Mouse (Mus musculus) midbrain, embryonic 13.5 days (tissue): ENCODE data around the gene Rsph6a. TPM values are rescaled to one million over a fixed set of nuclear protein-coding genes. Genes with fewer than 3 reads are reported as not detected.

Experiments
- ATAC-seq: fragments of 200-750 bp; cut with Nextera tagmentation; 2 replicates; pipeline ENCODE4 v1.8.0; 2017; ENCODE audit warnings: mild to moderate bottlenecking, moderate TSS enrichment, moderate library complexity
- H3K27ac ChIP-seq: fragments of 300-500 bp; sonication (generic); 2 replicates; pipeline ENCODE4 v1.5.1; 2015; ENCODE audit warnings: inconsistent platforms, mild to moderate bottlenecking, moderate library complexity
- H3K27me3 ChIP-seq: fragments of 300-500 bp; sonication (generic); 2 replicates; pipeline ENCODE4 v1.6.1; 2015; ENCODE audit warnings: mild to moderate bottlenecking, inconsistent platforms
- H3K36me3 ChIP-seq: fragments of 300-500 bp; sonication (generic); 2 replicates; pipeline ENCODE4 v1.6.1; 2015; ENCODE audit warnings: mild to moderate bottlenecking, inconsistent platforms
- H3K4me1 ChIP-seq: fragments of 300-500 bp; sonication (generic); replicated peaks from 2 replicates; pipeline ENCODE4 v1.6.1; 2015; ENCODE audit warnings: inconsistent platforms
- H3K4me2 ChIP-seq: fragments of 300-500 bp; sonication (generic); replicated peaks from 2 replicates; pipeline ENCODE4 v1.6.1; 2015; ENCODE audit warnings: moderate library complexity, mild to moderate bottlenecking, inconsistent platforms
- H3K4me3 ChIP-seq: fragments of 300-500 bp; sonication (generic); replicated peaks from 2 replicates; pipeline ENCODE4 v1.5.1; 2015; ENCODE audit warnings: mild to moderate bottlenecking, inconsistent platforms
- H3K9ac ChIP-seq: fragments of 300-500 bp; sonication (generic); replicated peaks from 2 replicates; pipeline ENCODE4 v1.6.1; 2015; ENCODE audit warnings: mild to moderate bottlenecking, inconsistent platforms
- H3K9me3 ChIP-seq: fragments of 300-500 bp; sonication (generic); 2 replicates; pipeline ENCODE4 v1.6.1; 2016; ENCODE audit warnings: mild to moderate bottlenecking, inconsistent platforms
- WGBS: fragments of 180-500 bp; shearing (Covaris S2); methylation state at CpG from one replicate; pipeline ENCODE4 v1.1.7; 2015; 5-methylcytosine and 5-hydroxymethylcytosine counted together
- polyA plus RNA-seq: library from polyadenylated mRNA; unstranded; fragments of >200 nt; fragmentation: Nextera tagmentation; extraction: Ambion mirVana; gene quantifications from 2 replicates; pipeline ENCODE4 v1.2.1, GENCODE M21; 2015

The Rsph6a gene
- polyA plus RNA-seq, 1 experiment from 2014 or later = 0.09 TPM

- no peaks in the 10 kb centered on the region for H3K27me3 ChIP-seq
- H3K4me1 ChIP-seq = peaks cover 22% of the 10 kb centered on the region
- no peaks in the 10 kb centered on the region for H3K9me3 ChIP-seq
- 83% methylated on average over 9 of the region's 9 CpGs for WGBS
- H3K36me3 ChIP-seq = peaks cover 9% of the 10 kb centered on the region
- ATAC-seq = no peak
- H3K4me3 ChIP-seq = no peak overlapping the region
- H3K9ac ChIP-seq = no peak overlapping the region
- no peak overlapping the region for H3K4me2 ChIP-seq
- H3K27ac ChIP-seq = no peak overlapping the region
These were observed 19.0 kb downstream of the Rsph6a start for GRCm38 (mm10) chr7:19073504-19073903.

GRCm38 (mm10) chr7:19074494-19074893 is 20.0 kb downstream of the Rsph6a start:
- 95% methylated on average over 6 of the region's 6 CpGs for WGBS
- no peak overlapping the region for H3K4me2 ChIP-seq
- H3K4me1 ChIP-seq = peaks cover 22% of the 10 kb centered on the region

GRCm38 (mm10) chr7:19075231-19075630 is 20.7 kb downstream of the Rsph6a start:
- Histone ChIP-seq H3K27ac (0 out of 2 replicates have a peak overlapping the region, but pooled peaks have one; percentile 2), H3K9ac (peak overlapping the region; percentile 3; the same call in 1 of the 2 replicates)

More at GRCm38 (mm10) chr7:19074494-19074893, 20.0 kb downstream of the Rsph6a start:
- no peak for ATAC-seq
- no peaks in the 10 kb centered on the region for H3K9me3 ChIP-seq
- H3K27ac ChIP-seq = no peak overlapping the region
- no peak overlapping the region for H3K9ac ChIP-seq
- peaks cover 19% of the 10 kb centered on the region for H3K36me3 ChIP-seq
- no peaks in the 10 kb centered on the region for H3K27me3 ChIP-seq
- H3K4me3 ChIP-seq = no peak overlapping the region

GRCm38 (mm10) chr7:19075723-19076585 is 21.5 kb downstream of the Rsph6a start, which contains the start of gene Dmwd:
Gene Dmwd, plus strand, starts transcription at chr7:19076227.
- Histone ChIP-seq H3K9me3 (no peaks in the 10 kb centered on the region), H3K4me2 (peak within 1 kb of the TSS; percentile 90), H3K27ac (peak within 1 kb of the TSS; percentile 79), H3K27me3 (no peaks in the 10 kb centered on the region), H3K4me1 (peaks cover 22% of the 10 kb centered on the region), H3K36me3 (peaks cover 33% of the 10 kb centered on the region), H3K4me3 (peak within 1 kb of the TSS; percentile 76), H3K9ac (peak within 1 kb of the TSS; percentile 97)
- ATAC-seq = peak; percentile 99
- WGBS = 1% methylated on average over 81 of the region's 91 CpGs

More at GRCm38 (mm10) chr7:19075231-19075630, 20.7 kb downstream of the Rsph6a start:
- Histone ChIP-seq H3K4me1 (peaks cover 22% of the 10 kb centered on the region), H3K4me2 (peak overlapping the region; percentile 90), H3K9me3 (no peaks in the 10 kb centered on the region), H3K36me3 (peaks cover 26% of the 10 kb centered on the region), H3K27me3 (no peaks in the 10 kb centered on the region), H3K4me3 (peak overlapping the region; percentile 76)
- 62% methylated on average over 5 of the region's 5 CpGs for WGBS
- ATAC-seq = 0 out of 2 replicates have a peak, but pooled peaks have one; percentile 8

GRCm38 (mm10) chr7:19076586-19076991 is 22.1 kb downstream of the Rsph6a start:
- no peaks in the 10 kb centered on the region for H3K9me3 ChIP-seq
- H3K36me3 ChIP-seq = peaks cover 40% of the 10 kb centered on the region
- under 1% methylated on average over 22 of the region's 22 CpGs for WGBS
- no peak; the same call in 1 of the 2 replicates for ATAC-seq
- H3K4me3 ChIP-seq = peak overlapping the region; percentile 76
- peak overlapping the region; percentile 90 for H3K4me2 ChIP-seq
- H3K9ac ChIP-seq = peak overlapping the region; percentile 97
- peaks cover 22% of the 10 kb centered on the region for H3K4me1 ChIP-seq
- H3K27me3 ChIP-seq = no peaks in the 10 kb centered on the region
- H3K27ac ChIP-seq = peak overlapping the region; percentile 79

- Histone ChIP-seq H3K4me3 (peak overlapping the region; percentile 76), H3K27me3 (no peaks in the 10 kb centered on the region), H3K9ac (peak overlapping the region; percentile 97; the same call in 1 of the 2 replicates), H3K36me3 (peaks cover 52% of the 10 kb centered on the region), H3K9me3 (no peaks in the 10 kb centered on the region), H3K27ac (no peak overlapping the region), H3K4me2 (peak overlapping the region; percentile 90), H3K4me1 (peaks cover 22% of the 10 kb centered on the region)
- WGBS = 75% methylated on average over 14 of the region's 14 CpGs
- ATAC-seq = no peak
These were observed 23.3 kb downstream of the Rsph6a start for GRCm38 (mm10) chr7:19077761-19078160.

GRCm38 (mm10) chr7:19078732-19079131 is 24.2 kb downstream of the Rsph6a start:
- H3K36me3 ChIP-seq = peaks cover 60% of the 10 kb centered on the region
- ATAC-seq = no peak
- H3K4me1 ChIP-seq = peaks cover 29% of the 10 kb centered on the region
- no peak overlapping the region for H3K9ac ChIP-seq
- 87% methylated on average over 3 of the region's 3 CpGs for WGBS
- no peak overlapping the region for H3K4me2 ChIP-seq
- no peak overlapping the region for H3K4me3 ChIP-seq
- no peaks in the 10 kb centered on the region for H3K9me3 ChIP-seq
- no peaks in the 10 kb centered on the region for H3K27me3 ChIP-seq
- H3K27ac ChIP-seq = no peak overlapping the region

- H3K4me3 ChIP-seq = no peak overlapping the region
- no peaks in the 10 kb centered on the region for H3K9me3 ChIP-seq
- H3K9ac ChIP-seq = no peak overlapping the region
- H3K4me1 ChIP-seq = peaks cover 41% of the 10 kb centered on the region
- 90% methylated on average over 19 of the region's 19 CpGs for WGBS
- no peak for ATAC-seq
- no peak overlapping the region for H3K27ac ChIP-seq
- H3K4me2 ChIP-seq = no peak overlapping the region
- H3K36me3 ChIP-seq = peaks cover 69% of the 10 kb centered on the region
- H3K27me3 ChIP-seq = no peaks in the 10 kb centered on the region
These were observed 26.0 kb downstream of the Rsph6a start for GRCm38 (mm10) chr7:19080451-19080950.

GRCm38 (mm10) chr7:19082171-19082570 is 27.7 kb downstream of the Rsph6a start:
- Histone ChIP-seq H3K4me3 (no peak overlapping the region), H3K4me1 (peaks cover 36% of the 10 kb centered on the region), H3K27me3 (no peaks in the 10 kb centered on the region), H3K9me3 (no peaks in the 10 kb centered on the region), H3K4me2 (no peak overlapping the region), H3K27ac (no peak overlapping the region), H3K9ac (no peak overlapping the region), H3K36me3 (peaks cover 76% of the 10 kb centered on the region)
- no peak for ATAC-seq
- WGBS = 91% methylated on average over 4 of the region's 4 CpGs

- ATAC-seq = no peak
- Histone ChIP-seq H3K27me3 (no peaks in the 10 kb centered on the region), H3K36me3 (peaks cover 80% of the 10 kb centered on the region), H3K4me2 (no peak overlapping the region), H3K9me3 (no peaks in the 10 kb centered on the region), H3K4me3 (no peak overlapping the region), H3K9ac (no peak overlapping the region), H3K27ac (no peak overlapping the region), H3K4me1 (peaks cover 27% of the 10 kb centered on the region)
- 59% methylated on average over 6 of the region's 6 CpGs for WGBS
These were observed 28.6 kb downstream of the Rsph6a start for GRCm38 (mm10) chr7:19083096-19083495.

GRCm38 (mm10) chr7:19083701-19084100 is 29.2 kb downstream of the Rsph6a start, which contains the start of gene Dmpk:
Gene Dmpk, plus strand, starts transcription at chr7:19083849.
- no peak within 1 kb of the TSS for H3K4me2 ChIP-seq
- H3K4me3 ChIP-seq = no peak within 1 kb of the TSS
- peaks cover 80% of the 10 kb centered on the region for H3K36me3 ChIP-seq
- no peaks in the 10 kb centered on the region for H3K27me3 ChIP-seq
- peaks cover 25% of the 10 kb centered on the region for H3K4me1 ChIP-seq
- H3K27ac ChIP-seq = no peak within 1 kb of the TSS
- peak within 1 kb of the TSS; percentile 11; the same call in 1 of the 2 replicates for H3K9ac ChIP-seq
- H3K9me3 ChIP-seq = no peaks in the 10 kb centered on the region
- ATAC-seq = 0 out of 2 replicates have a peak, but pooled peaks have one; percentile 24
- 49% methylated on average over 10 of the region's 10 CpGs for WGBS

- ATAC-seq = peak; percentile 5; the same call in 1 of the 2 replicates
- Histone ChIP-seq H3K9me3 (no peaks in the 10 kb centered on the region), H3K4me3 (no peak overlapping the region), H3K4me1 (peaks cover 25% of the 10 kb centered on the region), H3K36me3 (peaks cover 78% of the 10 kb centered on the region), H3K9ac (peak overlapping the region; percentile 11; the same call in 1 of the 2 replicates), H3K27me3 (no peaks in the 10 kb centered on the region), H3K27ac (no peak overlapping the region), H3K4me2 (no peak overlapping the region)
- WGBS = 79% methylated on average over 6 of the region's 6 CpGs
These were observed 29.8 kb downstream of the Rsph6a start for GRCm38 (mm10) chr7:19084277-19084771.
